ENCODE assay signal across 7 mouse cellular contexts in genomic region chr7:120982200-120982841, GRCm38 (mm10). TPM values are rescaled to one million over a fixed set of nuclear protein-coding genes. Genes with fewer than 3 reads are reported as not detected.
A peak's percentile ranks its signal among the peaks of the same experiment; 100 is the strongest.
DNase-seq lines count a peak whose midpoint lies in the region; ATAC-seq and TF ChIP-seq lines count a peak whose summit lies in the region.

Gene Cdr2 (minus strand): TSS chr7:120982312.
Gene Mfsd13b (plus strand): TSS chr7:120982509.

- TF ChIP-seq POLR2A in small intestine, adult 2 months (IDR thresholded peaks at IDR 0.05; ENCODE audit: low read depth, low read length), result peak; percentile 94

- peak; percentile 96 for DNase-seq in adrenal gland, postnatal 10 days
- peak; percentile 94 for DNase-seq in embryonic facial prominence, embryonic 10.5 days (ENCODE audit: low spot score)
- DNase-seq in gonadal fat pad, adult 2 months (ENCODE audit: low read depth), result peak; percentile 87
- peak; percentile 91 for DNase-seq in left cerebral cortex, postnatal 4 days

- no peaks in the 10 kb centered on the region for H3K36me3 ChIP-seq in embryonic facial prominence, embryonic 10.5 days (replicated peaks)
- no peaks in the 10 kb centered on the region for H3K36me3 ChIP-seq in intestine, postnatal 0 days (ENCODE audit: control insufficient read depth, insufficient read depth)
- H3K36me3 ChIP-seq in midbrain, embryonic 12.5 days, result no peaks in the 10 kb centered on the region
- no peaks in the 10 kb centered on the region for H3K36me3 ChIP-seq in small intestine, adult 2 months (ENCODE audit: control insufficient read depth, insufficient read depth, low read length)

- ATAC-seq in intestine, postnatal 0 days, result peak; percentile 95
- peak; percentile 97 for ATAC-seq in midbrain, embryonic 12.5 days (ENCODE audit: low FRiP score, low read depth)

- TF ChIP-seq CTCF in intestine, postnatal 0 days (IDR thresholded peaks at IDR 0.05; ENCODE audit: low read depth), result no peak
- TF ChIP-seq CTCF in small intestine, adult 2 months (IDR thresholded peaks at IDR 0.05; ENCODE audit: extremely low read depth, insufficient read length, insufficient replicate concordance, low read depth, low read length), result no peak

- H3K9ac ChIP-seq in intestine, postnatal 0 days (ENCODE audit: low read depth, low read length), result peak within 1 kb of the TSS; percentile 96
- H3K9ac ChIP-seq in midbrain, embryonic 12.5 days (replicated peaks), result peak within 1 kb of the TSS; percentile 81

- H3K9me3 ChIP-seq in embryonic facial prominence, embryonic 10.5 days, result no peaks in the 10 kb centered on the region
- no peaks in the 10 kb centered on the region for H3K9me3 ChIP-seq in intestine, postnatal 0 days (ENCODE audit: control insufficient read depth)
- no peaks in the 10 kb centered on the region for H3K9me3 ChIP-seq in midbrain, embryonic 12.5 days

- no peaks in the 10 kb centered on the region for H3K27me3 ChIP-seq in embryonic facial prominence, embryonic 10.5 days (replicated peaks; ENCODE audit: low read depth, poor library complexity, severe bottlenecking)
- no peaks in the 10 kb centered on the region for H3K27me3 ChIP-seq in intestine, postnatal 0 days (replicated peaks; ENCODE audit: control insufficient read depth, insufficient read depth, low read length)
- H3K27me3 ChIP-seq in midbrain, embryonic 12.5 days, result no peaks in the 10 kb centered on the region
- no peaks in the 10 kb centered on the region for H3K27me3 ChIP-seq in small intestine, adult 2 months (ENCODE audit: control insufficient read depth, insufficient read depth, low read length)

- H3K4me2 ChIP-seq in intestine, postnatal 0 days (replicated peaks; ENCODE audit: low read depth), result peak within 1 kb of the TSS; percentile 78
- peak within 1 kb of the TSS; percentile 84 for H3K4me2 ChIP-seq in midbrain, embryonic 12.5 days (replicated peaks)

- WGBS in embryonic facial prominence, embryonic 10.5 days, result under 1% methylated on average over 46 of the region's 46 CpGs
- under 1% methylated on average over 43 of the region's 46 CpGs for WGBS in intestine, postnatal 0 days
- WGBS in midbrain, embryonic 12.5 days, result under 1% methylated on average over 46 of the region's 46 CpGs
- under 1% methylated on average over 46 of the region's 46 CpGs for WGBS in small intestine, adult 2 months

- intact Hi-C loops in left cerebral cortex, postnatal 4 days (cut with DNase I), result no loop called here

- H3K4me3 ChIP-seq in embryonic facial prominence, embryonic 10.5 days, result peak within 1 kb of the TSS; percentile 96
- H3K4me3 ChIP-seq in intestine, postnatal 0 days (ENCODE audit: low read depth, low read length), result peak within 1 kb of the TSS; percentile 95
- peak within 1 kb of the TSS; percentile 82 for H3K4me3 ChIP-seq in midbrain, embryonic 12.5 days
- H3K4me3 ChIP-seq in small intestine, adult 2 months (ENCODE audit: low read depth, low read length), result peak within 1 kb of the TSS; percentile 80

- peaks cover 21% of the 10 kb centered on the region for H3K4me1 ChIP-seq in embryonic facial prominence, embryonic 10.5 days
- H3K4me1 ChIP-seq in intestine, postnatal 0 days (replicated peaks; ENCODE audit: control insufficient read depth, insufficient read depth, low read length), result peaks cover 5% of the 10 kb centered on the region; the same call in 1 of the 2 replicates
- peaks cover 23% of the 10 kb centered on the region for H3K4me1 ChIP-seq in midbrain, embryonic 12.5 days
- H3K4me1 ChIP-seq in small intestine, adult 2 months (ENCODE audit: control insufficient read depth, insufficient read depth, insufficient read length, low read length), result peaks cover 3% of the 10 kb centered on the region

- peak within 1 kb of the TSS; percentile 95 for H3K27ac ChIP-seq in embryonic facial prominence, embryonic 10.5 days (replicated peaks)
- H3K27ac ChIP-seq in intestine, postnatal 0 days (ENCODE audit: low read depth, low read length), result peak within 1 kb of the TSS; percentile 96
- H3K27ac ChIP-seq in midbrain, embryonic 12.5 days (replicated peaks), result peak within 1 kb of the TSS; percentile 81
- peak within 1 kb of the TSS; percentile 79 for H3K27ac ChIP-seq in small intestine, adult 2 months (ENCODE audit: insufficient read depth, low read depth, low read length)

RNA-seq across cellular contexts. Expression of gene Cdr2, which starts in this region (rescaled TPM):
- 10 to 100 TPM; 12.2 to 13.7 TPM for total RNA-seq in adrenal gland, postnatal 10 days (2021)
- 11.5 and 14.5 TPM in 2 replicates for polyA plus RNA-seq in embryonic facial prominence, embryonic 10.5 days (2016; fragmentation: Nextera tagmentation; extraction: Ambion mirVana)
- polyA plus RNA-seq in gonadal fat pad, adult 2 months (2012; rRNA removed), result 37.0 and 45.4 TPM in 2 replicates
- polyA plus RNA-seq in intestine, postnatal 0 days (2015; fragmentation: Nextera tagmentation; extraction: Ambion mirVana), result 119 and 124 TPM in 2 replicates
- total RNA-seq in left cerebral cortex, postnatal 4 days (2021), result 10 to 100 TPM in 1 of 2 experiments, 1 to 10 TPM in 1; 8.5 to 11.4 TPM
- polyA plus RNA-seq in midbrain, embryonic 12.5 days (2016; fragmentation: Nextera tagmentation; extraction: Ambion mirVana), result 17.2 and 18.9 TPM in 2 replicates
- 37.1 and 51.7 TPM in 2 replicates for polyA plus RNA-seq in small intestine, adult 2 months (2012; rRNA removed)

RNA-seq across cellular contexts. Expression of gene Mfsd13b, which starts in this region (rescaled TPM):
- total RNA-seq in adrenal gland, postnatal 10 days (2021), result under 1 TPM in 1 of 2 experiments, not detected in 1; 0.15 TPM
- polyA plus RNA-seq in embryonic facial prominence, embryonic 10.5 days (2016; fragmentation: Nextera tagmentation; extraction: Ambion mirVana), result 0.40 and 0.62 TPM in 2 replicates
- 0.85 and 1.00 TPM in 2 replicates for polyA plus RNA-seq in gonadal fat pad, adult 2 months (2012; rRNA removed)
- polyA plus RNA-seq in intestine, postnatal 0 days (2015; fragmentation: Nextera tagmentation; extraction: Ambion mirVana), result 1.4 and 1.5 TPM in 2 replicates
- total RNA-seq in left cerebral cortex, postnatal 4 days (2021), result not detected
- 0.29 and 0.51 TPM in 2 replicates for polyA plus RNA-seq in midbrain, embryonic 12.5 days (2016; fragmentation: Nextera tagmentation; extraction: Ambion mirVana)
- polyA plus RNA-seq in small intestine, adult 2 months (2012; rRNA removed), result 0.11 and 0.13 TPM in 2 replicates

Comparison
In these comparisons a context has a peak if more than half of its experiments do, and no peak if none do; other contexts are left out.
1. Peak in every context shown above with its lines: DNase-seq, ATAC-seq, H3K4me3 ChIP-seq and H3K27ac ChIP-seq.